Mouse (Mus musculus) heart, embryonic 11.5 days (tissue): ENCODE data around the gene Krit1. TPM values are rescaled to one million over a fixed set of nuclear protein-coding genes. Genes with fewer than 3 reads are reported as not detected.

Experiments
- polyA plus RNA-seq: library from polyadenylated mRNA; unstranded; fragments of >200 nt; fragmentation: Nextera tagmentation; extraction: Ambion mirVana; gene quantifications from 2 replicates; pipeline ENCODE4 v1.2.1, GENCODE M21; 2014

Gene Krit1
- polyA plus RNA-seq, 1 experiment from 2014 or later: 44.4 TPM

Other genes starting within 250 kb of the Krit1 start
- gene 1700109H08Rik, start 231.6 kb upstream of the Krit1 start, polyA plus RNA-seq: 2.4 and 2.9 TPM in 2 replicates
- 9.7 and 13.2 TPM in 2 replicates for gene Pex1, start 207.1 kb upstream of the Krit1 start, polyA plus RNA-seq
- gene Rbm48, start 206.6 kb upstream of the Krit1 start, polyA plus RNA-seq: 10.5 and 10.7 TPM in 2 replicates
- gene Tmbim7, start 152.0 kb upstream of the Krit1 start, polyA plus RNA-seq: not detected in 2 replicates
- gene Gatad1, start 146.0 kb upstream of the Krit1 start, polyA plus RNA-seq: 57.9 and 62.1 TPM in 2 replicates
- gene Ankib1, start 259 bp upstream of the Krit1 start, polyA plus RNA-seq: 9.8 and 10.5 TPM in 2 replicates
- 0.28 and 0.33 TPM in 2 replicates for gene Lrrd1, start 42.0 kb downstream of the Krit1 start, polyA plus RNA-seq
- 6.9 and 8.2 TPM in 2 replicates for gene Mterf1a, start 90.7 kb downstream of the Krit1 start, polyA plus RNA-seq
- 85.8 and 99.1 TPM in 2 replicates for gene Akap9, start 124.9 kb downstream of the Krit1 start, polyA plus RNA-seq